Mouse (Mus musculus) forebrain, embryonic 13.5 days (tissue): ENCODE measurements at regions not wholly inside any gene's neighbourhood (a gene's known extent, or its start where the extent isn't known, plus 50 kb on each side); places are given as distances from the start of the nearest gene placed in this dataset.

Experiments used
- ATAC-seq: fragments of 200-750 bp; cut with Nextera tagmentation; 2 replicates; pipeline ENCODE4 v1.8.0; 2017
- H3K27ac ChIP-seq: fragments of 300-500 bp; sonication (generic); 2 replicates; pipeline ENCODE4 v1.5.1; 2015; ENCODE audit warnings: inconsistent platforms, mild to moderate bottlenecking, moderate library complexity
- H3K27me3 ChIP-seq: fragments of 300-500 bp; sonication (generic); 2 replicates; pipeline ENCODE4 v1.6.1; 2015; ENCODE audit warnings: mild to moderate bottlenecking, inconsistent platforms
- H3K36me3 ChIP-seq: fragments of 300-500 bp; sonication (generic); 2 replicates; pipeline ENCODE4 v1.6.1; 2015; ENCODE audit warnings: mild to moderate bottlenecking, inconsistent platforms; ENCODE audit not compliant: poor library complexity, severe bottlenecking
- H3K4me1 ChIP-seq: fragments of 300-500 bp; sonication (generic); 2 replicates; pipeline ENCODE4 v1.6.1; 2015; ENCODE audit warnings: inconsistent platforms
- H3K4me2 ChIP-seq: fragments of 300-500 bp; sonication (generic); 2 replicates; pipeline ENCODE4 v1.6.1; 2015; ENCODE audit warnings: inconsistent platforms, mild to moderate bottlenecking, moderate library complexity
- H3K4me3 ChIP-seq: fragments of 300-500 bp; sonication (generic); 2 replicates; pipeline ENCODE4 v1.5.1; 2015; ENCODE audit warnings: mild to moderate bottlenecking, inconsistent platforms
- H3K9ac ChIP-seq: fragments of 300-500 bp; sonication (generic); 2 replicates; pipeline ENCODE4 v1.6.1; 2015; ENCODE audit warnings: mild to moderate bottlenecking, inconsistent platforms
- H3K9me3 ChIP-seq: fragments of 300-500 bp; sonication (generic); replicated peaks from 2 replicates; pipeline ENCODE4 v1.6.1; 2016; ENCODE audit warnings: inconsistent platforms
- WGBS: fragments of 180-500 bp; shearing (Covaris S2); methylation state at CpG from one replicate; pipeline ENCODE4 v1.1.7; 2015; 5-methylcytosine and 5-hydroxymethylcytosine counted together

DNA sequence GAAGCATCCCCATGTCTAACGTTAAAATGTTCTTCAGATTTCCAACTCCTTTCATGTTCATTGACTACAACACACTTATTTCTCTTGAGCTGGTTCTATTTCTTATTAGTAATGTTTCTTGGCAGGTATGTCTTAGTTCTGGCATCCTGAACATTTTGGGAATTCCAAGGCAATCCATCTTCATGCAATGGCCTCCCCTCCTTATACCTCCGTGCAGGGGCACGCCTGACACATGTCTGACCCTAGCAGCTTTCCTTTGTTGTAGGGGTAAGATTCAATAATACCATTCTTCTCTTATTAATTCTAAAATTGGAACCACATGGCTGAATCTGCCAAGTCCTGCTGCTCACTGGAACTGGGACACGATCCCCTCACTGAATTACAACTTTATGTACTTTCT, 89.7 kb upstream of the Nrxn1 start:
- 95% methylated on average over 4 of the region's 4 CpGs for WGBS
- no peak for ATAC-seq

DNA sequence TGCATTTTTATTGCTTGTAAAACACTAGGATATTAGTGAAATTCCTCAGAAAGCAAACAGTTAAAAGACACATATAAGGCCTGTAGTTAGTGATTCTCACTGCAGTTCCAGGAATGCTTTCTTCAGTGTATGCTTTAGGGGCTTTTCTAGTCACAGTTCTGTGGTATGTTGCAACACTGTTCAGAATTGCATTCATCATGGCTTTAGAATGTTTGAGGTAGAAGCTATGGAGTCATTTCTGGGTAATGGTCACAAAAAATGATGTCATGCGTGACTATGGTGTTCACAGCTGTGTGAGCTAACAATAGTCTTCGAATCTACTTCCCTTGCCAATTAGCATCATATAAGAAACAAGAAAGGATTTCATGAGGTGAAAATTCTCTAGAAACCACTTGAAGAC, 69.0 kb upstream of the Nrxn1 start:
- H3K27ac ChIP-seq = no peak overlapping the region
- 50% methylated on average over 2 of the region's 2 CpGs for WGBS

More for the DNA sequence above, 89.7 kb upstream of the Nrxn1 start:
- no peak overlapping the region for H3K9ac ChIP-seq
- H3K36me3 ChIP-seq = no peaks in the 10 kb centered on the region
- no peaks in the 10 kb centered on the region for H3K9me3 ChIP-seq
- H3K4me3 ChIP-seq = no peak overlapping the region
- H3K27me3 ChIP-seq = no peaks in the 10 kb centered on the region
- H3K4me2 ChIP-seq = no peak overlapping the region
- no peak overlapping the region for H3K27ac ChIP-seq
- no peaks in the 10 kb centered on the region for H3K4me1 ChIP-seq

More for the DNA sequence above, 69.0 kb upstream of the Nrxn1 start:
- Histone ChIP-seq H3K4me2 (no peak overlapping the region), H3K4me3 (no peak overlapping the region), H3K36me3 (no peaks in the 10 kb centered on the region), H3K9ac (no peak overlapping the region), H3K9me3 (no peaks in the 10 kb centered on the region), H3K4me1 (no peaks in the 10 kb centered on the region), H3K27me3 (no peaks in the 10 kb centered on the region)
- no peak for ATAC-seq
